ENCODE assay signal across 8 mouse cellular contexts in the genomic region with DNA sequence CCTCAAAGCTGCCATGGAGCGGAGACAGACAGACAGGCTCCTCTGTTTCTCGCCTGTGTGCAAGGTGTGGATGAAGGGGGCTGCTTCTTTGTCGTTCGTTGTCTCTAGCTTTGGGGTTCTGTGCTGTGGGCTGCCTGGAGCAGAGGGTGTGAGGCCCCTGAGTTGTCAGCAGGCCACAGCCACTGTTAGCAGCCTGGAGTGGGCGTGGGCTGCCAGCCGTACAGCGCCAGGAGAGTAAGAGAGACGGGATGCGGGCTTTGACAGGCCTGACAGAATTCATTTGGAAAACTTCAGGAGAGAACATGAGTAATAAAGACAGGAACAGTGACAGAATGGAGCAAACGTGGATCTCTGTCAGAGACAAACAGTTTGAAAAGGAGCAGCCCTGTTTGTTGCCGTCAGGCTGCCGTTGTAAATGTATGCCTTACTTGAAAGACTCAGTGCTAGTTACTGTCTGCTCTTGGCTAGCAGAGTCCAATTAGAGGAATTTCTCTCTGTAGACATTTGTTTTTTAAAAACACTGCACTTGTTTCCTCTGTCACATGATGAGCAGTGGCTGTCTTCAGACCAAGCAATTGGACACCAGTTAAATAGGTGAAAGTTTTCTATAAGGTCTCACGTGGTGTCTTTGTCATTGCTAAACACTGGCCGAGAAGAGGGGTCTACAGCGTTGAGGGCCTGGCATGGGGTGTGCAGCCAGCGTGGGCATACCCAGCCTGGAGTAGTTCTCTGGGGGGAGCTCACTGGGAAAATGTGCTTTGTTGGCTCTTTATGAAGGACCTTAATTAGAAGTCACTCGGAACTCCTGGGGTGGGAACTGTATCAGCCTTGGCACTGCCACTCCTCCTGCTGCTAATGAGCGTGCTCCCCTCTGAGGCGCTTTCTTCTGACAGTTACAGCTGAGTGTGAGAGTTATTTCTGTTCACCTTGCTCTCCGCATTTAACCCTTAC.
DNase-seq lines count a peak whose midpoint lies in the region; ATAC-seq lines count a peak whose summit lies in the region.

No protein-coding gene starts in this region.

- no peaks in the 10 kb centered on the region for H3K36me3 ChIP-seq in hindbrain, embryonic 11.5 days (ENCODE audit: control insufficient read depth, insufficient read depth, low read length)
- peaks cover 8% of the 10 kb centered on the region for H3K36me3 ChIP-seq in neural tube, embryonic 13.5 days

- H3K9me3 ChIP-seq in hindbrain, embryonic 11.5 days (ENCODE audit: control insufficient read depth, low read length), result no peaks in the 10 kb centered on the region
- H3K9me3 ChIP-seq in neural tube, embryonic 13.5 days, result no peaks in the 10 kb centered on the region

- H3K9ac ChIP-seq in hindbrain, embryonic 11.5 days (ENCODE audit: low read depth, low read length), result 0 out of 2 replicates have a peak overlapping the region, but pooled peaks have one; percentile 31
- H3K9ac ChIP-seq in neural tube, embryonic 13.5 days, result peak overlapping the region; percentile 49

- peak; percentile 17 for DNase-seq in adrenal gland, postnatal 10 days
- DNase-seq in adrenal gland, adult 2 months, result no peak
- DNase-seq in lung, postnatal 10 days, result peak; percentile 19
- no peak for DNase-seq in lung, adult 18-20 months
- peak; percentile 36 for DNase-seq in hindbrain, embryonic 11.5 days (ENCODE audit: low spot score)
- no peak for DNase-seq in adrenal gland, postnatal 36 days
- no peak for DNase-seq in spleen, postnatal 36 days (ENCODE audit: low spot score in 2 of 2)

- H3K27ac ChIP-seq in hindbrain, embryonic 11.5 days (ENCODE audit: low read depth, low read length), result peak overlapping the region; percentile 75; the same call in 1 of the 2 replicates
- H3K27ac ChIP-seq in neural tube, embryonic 13.5 days (replicated peaks), result peak overlapping the region; percentile 89

- ATAC-seq in hindbrain, embryonic 11.5 days (ENCODE audit: low FRiP score), result no peak
- ATAC-seq in neural tube, embryonic 13.5 days (ENCODE audit: low read depth), result peak; percentile 77

- H3K27me3 ChIP-seq in hindbrain, embryonic 11.5 days (ENCODE audit: control insufficient read depth, insufficient read depth, low read length), result no peaks in the 10 kb centered on the region
- H3K27me3 ChIP-seq in neural tube, embryonic 13.5 days, result no peaks in the 10 kb centered on the region

- H3K4me1 ChIP-seq in hindbrain, embryonic 11.5 days (replicated peaks; ENCODE audit: control insufficient read depth, insufficient read depth, low read length), result peaks cover 8% of the 10 kb centered on the region
- H3K4me1 ChIP-seq in neural tube, embryonic 13.5 days (replicated peaks), result peaks cover 64% of the 10 kb centered on the region

- no peak overlapping the region for H3K4me3 ChIP-seq in hindbrain, embryonic 11.5 days (ENCODE audit: low read depth, low read length)
- H3K4me3 ChIP-seq in neural tube, embryonic 13.5 days, result no peak overlapping the region

- WGBS in hindbrain, embryonic 11.5 days, result 31% methylated on average over 20 of the region's 20 CpGs
- 14% methylated on average over 20 of the region's 20 CpGs for WGBS in neural tube, embryonic 13.5 days

- H3K4me2 ChIP-seq in hindbrain, embryonic 11.5 days (replicated peaks; ENCODE audit: low read depth, low read length), result no peak overlapping the region
- peak overlapping the region; percentile 33 for H3K4me2 ChIP-seq in neural tube, embryonic 13.5 days

Comparison
In these comparisons a context has a peak if more than half of its experiments do, and no peak if none do; other contexts are left out.
1. DNase-seq: peak in adrenal gland, postnatal 10 days (single experiment), lung, postnatal 10 days (single experiment) and hindbrain, embryonic 11.5 days (single experiment); none in adrenal gland, adult 2 months (single experiment), lung, adult 18-20 months (0 of 2), adrenal gland, postnatal 36 days (0 of 2) and spleen, postnatal 36 days (0 of 2).